Mouse (Mus musculus) frontal cortex, postnatal 14 days (tissue): ENCODE results near the gene Rab9b.

Source experiments
- DNase-seq, 2 experiments: peaks; one replicate each; pipeline ENCODE4 v3.0.0; 2022; ENCODE audit warnings: low spot score in 2 of 2

Gene Rab9b

GRCm38 (mm10) chrX:136868061-136869040, at the start of gene Rab9b:
Gene Rab9b (minus strand): TSS chrX:136868755.
- peak; percentile 20 to 25 for DNase-seq

- DNase-seq, result no peak
These were observed 35.8 kb upstream of the Rab9b start for GRCm38 (mm10) chrX:136904369-136904768.

- no peak for DNase-seq
These were observed 27.2 kb upstream of the Rab9b start for GRCm38 (mm10) chrX:136895757-136896156.

GRCm38 (mm10) chrX:136850300-136850699, 18.3 kb downstream of the Rab9b start:
- DNase-seq, result no peak

GRCm38 (mm10) chrX:136828610-136829009, 39.9 kb downstream of the Rab9b start:
- no peak for DNase-seq

- DNase-seq, result no peak
These were observed 43.5 kb downstream of the Rab9b start for GRCm38 (mm10) chrX:136825016-136825415.

GRCm38 (mm10) chrX:136822371-136822770, 46.2 kb downstream of the Rab9b start, which contains the start of gene Plp1:
Gene Plp1 (plus strand): TSS chrX:136822671.
- no peak for DNase-seq

GRCm38 (mm10) chrX:136820250-136820649, 48.3 kb downstream of the Rab9b start:
- peak; percentile 61 to 73 for DNase-seq

- no peak for DNase-seq
These were observed 48.8 kb downstream of the Rab9b start for GRCm38 (mm10) chrX:136819752-136820151.
